Comparison of ENCODE assay signal across 8 mouse cellular contexts in the genomic region with DNA sequence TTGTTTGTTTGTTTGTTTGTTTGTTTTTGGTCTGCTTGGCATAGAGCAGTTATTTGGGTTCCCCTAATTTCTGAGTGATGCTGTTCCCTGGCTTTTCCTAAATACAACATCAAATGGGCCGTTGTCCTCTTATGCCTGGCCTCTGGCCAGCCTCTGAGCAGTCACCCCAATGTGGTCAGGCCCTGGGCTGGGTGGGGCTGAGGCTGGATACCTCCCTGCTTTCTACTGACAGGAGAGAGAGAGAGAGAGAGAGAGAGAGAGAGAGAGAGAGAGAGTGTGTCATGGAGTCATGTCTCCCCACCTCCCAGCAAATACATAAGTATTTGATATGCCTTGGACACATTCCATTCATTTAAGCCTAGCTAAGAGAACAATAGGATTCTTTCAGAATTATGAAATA. TPM values are rescaled to one million over a fixed set of nuclear protein-coding genes. Genes with fewer than 3 reads are reported as not detected.
DNase-seq lines count a peak whose midpoint lies in the region; ATAC-seq and TF ChIP-seq lines count a peak whose summit lies in the region.

No protein-coding gene starts in this region.

- H3K4me2 ChIP-seq in heart, embryonic 13.5 days, result peak overlapping the region; percentile 90
- peak overlapping the region; percentile 93 for H3K4me2 ChIP-seq in forebrain, embryonic 16.5 days (ENCODE audit: low read length)

- no peak for DNase-seq in heart, adult 8-10 months (ENCODE audit: low spot score)
- no peak for DNase-seq in thymus, postnatal 0 days (ENCODE audit: low spot score)
- DNase-seq in cerebellum, postnatal 36 days, result no peak

- peaks cover 63% of the 10 kb centered on the region for H3K79me2 ChIP-seq in macrophage (ENCODE audit: inconsistent target)

- 22% methylated on average over 1 of the region's 1 CpGs for WGBS in heart, embryonic 13.5 days
- 64% methylated on average over 1 of the region's 1 CpGs for WGBS in forebrain, embryonic 16.5 days
- no CpG with 5 or more reads among the region's 1 CpGs for whole genome bisulfite sequencing in macrophage (ENCODE audit: missing documents)

- H3K9me3 ChIP-seq in heart, embryonic 13.5 days, result no peaks in the 10 kb centered on the region
- no peaks in the 10 kb centered on the region for H3K9me3 ChIP-seq in E14TG2a.4 (ENCODE audit: low read length)
- no peaks in the 10 kb centered on the region for H3K9me3 ChIP-seq in forebrain, embryonic 16.5 days (ENCODE audit: control insufficient read depth, low read length)

- no peak for TF ChIP-seq CTCF in E14TG2a.4 (conservative IDR thresholded peaks at IDR 0.05; ENCODE audit: low read length)

- peaks cover 9% of the 10 kb centered on the region for H3K36me3 ChIP-seq in heart, embryonic 13.5 days
- H3K36me3 ChIP-seq in E14TG2a.4 (ENCODE audit: insufficient read depth, low read length), result peaks cover 18% of the 10 kb centered on the region
- H3K36me3 ChIP-seq in forebrain, embryonic 16.5 days (ENCODE audit: control insufficient read depth, insufficient read depth), result no peaks in the 10 kb centered on the region
- H3K36me3 ChIP-seq in macrophage (ENCODE audit: inconsistent target), result peaks cover 8% of the 10 kb centered on the region

- H3K27ac ChIP-seq in heart, embryonic 13.5 days (replicated peaks), result no peak overlapping the region
- no peak overlapping the region for H3K27ac ChIP-seq in forebrain, embryonic 16.5 days (ENCODE audit: low read length)
- H3K27ac ChIP-seq in macrophage, result peak overlapping the region; percentile 95

- H3K4me1 ChIP-seq in heart, embryonic 13.5 days, result peaks cover 42% of the 10 kb centered on the region
- peaks cover 56% of the 10 kb centered on the region for H3K4me1 ChIP-seq in E14TG2a.4 (replicated peaks; ENCODE audit: low read depth, low read length)
- H3K4me1 ChIP-seq in forebrain, embryonic 16.5 days (replicated peaks; ENCODE audit: control insufficient read depth, insufficient read depth, low read length), result peaks cover 8% of the 10 kb centered on the region

- no peaks in the 10 kb centered on the region for H3K27me3 ChIP-seq in heart, embryonic 13.5 days (replicated peaks)
- H3K27me3 ChIP-seq in E14TG2a.4 (ENCODE audit: insufficient read depth, low read length), result no peaks in the 10 kb centered on the region
- H3K27me3 ChIP-seq in forebrain, embryonic 16.5 days (replicated peaks; ENCODE audit: control insufficient read depth, insufficient read depth, low read length), result no peaks in the 10 kb centered on the region

- peak overlapping the region; percentile 77 for H3K4me3 ChIP-seq in heart, embryonic 13.5 days
- H3K4me3 ChIP-seq in E14TG2a.4 (replicated peaks; ENCODE audit: low read length), result peak overlapping the region; percentile 41
- H3K4me3 ChIP-seq in forebrain, embryonic 16.5 days (replicated peaks; ENCODE audit: low read length), result no peak overlapping the region
- H3K4me3 ChIP-seq in macrophage (ENCODE audit: inconsistent target), result peak overlapping the region; percentile 81

- peak overlapping the region; percentile 87 for H3K9ac ChIP-seq in heart, embryonic 13.5 days
- no peak overlapping the region for H3K9ac ChIP-seq in forebrain, embryonic 16.5 days (replicated peaks; ENCODE audit: low read depth, low read length)

- no peak for ATAC-seq in heart, embryonic 13.5 days (ENCODE audit: extremely low read depth, insufficient number of reproducible peaks, low FRiP score, low TSS enrichment)
- ATAC-seq in forebrain, embryonic 16.5 days, result no peak
- ATAC-seq in cerebellum, adult (ENCODE audit: insufficient number of reproducible peaks, low FRiP score, low TSS enrichment), result no peak

RNA-seq across cellular contexts. Expression of a gene that starts 1.7 kb away (rescaled TPM):
- polyA plus RNA-seq in heart, embryonic 13.5 days (2015; fragmentation: Nextera tagmentation; extraction: Ambion mirVana), result 197 and 200 TPM in 2 replicates
- 10 to 100 TPM; 50.9 to 79.4 (median 56.8) TPM for total RNA-seq in heart, adult 8-10 months (2022)
- 117 and 124 TPM in 2 replicates for polyA plus RNA-seq in forebrain, embryonic 16.5 days (2015; fragmentation: Nextera tagmentation; extraction: Ambion mirVana)
- 100 to 1,000 TPM in 5 of 26 experiments, 10 to 100 TPM in 17, 1 to 10 TPM in 4; 7.1 to 350 (median 34.6) TPM for total RNA-seq in macrophage (2018; cell fraction: chromatin; rRNA removed)
- 100 to 1,000 TPM; 121 to 615 (median 284) TPM for total RNA-seq in macrophage (2018; cell fraction: cytosol; rRNA removed)
- 100 to 1,000 TPM in 9 of 26 experiments, 10 to 100 TPM in 17; 22.9 to 214 (median 67.5) TPM for total RNA-seq in macrophage (2018; cell fraction: nucleus; rRNA removed)
- polyA plus RNA-seq in macrophage (2018), result 266 to 423 TPM (median 285 TPM) in 3 replicates
- 485 and 530 TPM in 2 replicates for polyA plus RNA-seq in thymus, postnatal 0 days (2015; fragmentation: Nextera tagmentation; extraction: Ambion mirVana)

RNA-seq across cellular contexts. Expression of a gene that starts 36.3 kb away (rescaled TPM):
- polyA plus RNA-seq in heart, embryonic 13.5 days (2015; fragmentation: Nextera tagmentation; extraction: Ambion mirVana), result 842 and 881 TPM in 2 replicates
- total RNA-seq in heart, adult 8-10 months (2022), result 10 to 100 TPM; 59.3 to 66.7 (median 61.4) TPM
- 104 and 129 TPM in 2 replicates for polyA plus RNA-seq in forebrain, embryonic 16.5 days (2015; fragmentation: Nextera tagmentation; extraction: Ambion mirVana)
- 100 to 1,000 TPM in 1 of 26 experiments, 10 to 100 TPM in 5, 1 to 10 TPM in 17, not detected in 3; 2.8 to 159 (median 6.8) TPM for total RNA-seq in macrophage (2018; cell fraction: chromatin; rRNA removed)
- total RNA-seq in macrophage (2018; cell fraction: cytosol; rRNA removed), result 100 to 1,000 TPM; 141 to 362 (median 244) TPM
- 10 to 100 TPM in 25 of 26 experiments, 1 to 10 TPM in 1; 9.4 to 57.5 (median 30.7) TPM for total RNA-seq in macrophage (2018; cell fraction: nucleus; rRNA removed)
- polyA plus RNA-seq in macrophage (2018), result 323 to 542 TPM (median 466 TPM) in 3 replicates
- 1,245 and 1,274 TPM in 2 replicates for polyA plus RNA-seq in thymus, postnatal 0 days (2015; fragmentation: Nextera tagmentation; extraction: Ambion mirVana)
